Mouse (Mus musculus) neural tube, embryonic 12.5 days (tissue): ENCODE measurements around the gene Trim25. TPM values are rescaled to one million over a fixed set of nuclear protein-coding genes. Genes with fewer than 3 reads are reported as not detected.

ENCODE experiments used
- ATAC-seq: fragments of 200-750 bp; cut with Nextera tagmentation; 2 replicates; pipeline ENCODE4 v1.8.0; 2017; ENCODE audit warnings: low read depth, mild to moderate bottlenecking, moderate TSS enrichment, moderate library complexity; ENCODE audit not compliant: low FRiP score
- H3K27ac ChIP-seq: fragments of 300-500 bp; sonication (generic); 2 replicates; pipeline ENCODE4 v1.5.1; 2016
- H3K27me3 ChIP-seq: fragments of 300-500 bp; sonication (generic); replicated peaks from 2 replicates; pipeline ENCODE4 v1.6.1; 2016; ENCODE audit warnings: mild to moderate bottlenecking
- H3K36me3 ChIP-seq: fragments of 300-500 bp; sonication (generic); 2 replicates; pipeline ENCODE4 v1.6.1; 2016; ENCODE audit warnings: mild to moderate bottlenecking
- H3K4me1 ChIP-seq: fragments of 300-500 bp; sonication (generic); 2 replicates; pipeline ENCODE4 v1.6.1; 2016
- H3K4me2 ChIP-seq: fragments of 300-500 bp; sonication (generic); replicated peaks from 2 replicates; pipeline ENCODE4 v1.6.1; 2016; ENCODE audit warnings: mild to moderate bottlenecking
- H3K4me3 ChIP-seq: fragments of 300-500 bp; sonication (generic); 2 replicates; pipeline ENCODE4 v1.5.1; 2016
- H3K9ac ChIP-seq: fragments of 300-500 bp; sonication (generic); 2 replicates; pipeline ENCODE4 v1.6.1; 2016; ENCODE audit warnings: mild to moderate bottlenecking
- H3K9me3 ChIP-seq: fragments of 300-500 bp; sonication (generic); 2 replicates; pipeline ENCODE4 v1.6.1; 2016; ENCODE audit warnings: mild to moderate bottlenecking
- WGBS: fragments of 180-500 bp; shearing (Covaris S2); methylation state at CpG from one replicate; pipeline ENCODE4 v1.1.7; 2016; 5-methylcytosine and 5-hydroxymethylcytosine counted together
- polyA plus RNA-seq: library from polyadenylated mRNA; unstranded; fragments of >200 nt; fragmentation: Nextera tagmentation; extraction: Ambion mirVana; gene quantifications from 2 replicates; pipeline ENCODE4 v1.2.1, GENCODE M21; 2016

The Trim25 gene
- polyA plus RNA-seq = 4.3 and 4.6 TPM in 2 replicates

DNA sequence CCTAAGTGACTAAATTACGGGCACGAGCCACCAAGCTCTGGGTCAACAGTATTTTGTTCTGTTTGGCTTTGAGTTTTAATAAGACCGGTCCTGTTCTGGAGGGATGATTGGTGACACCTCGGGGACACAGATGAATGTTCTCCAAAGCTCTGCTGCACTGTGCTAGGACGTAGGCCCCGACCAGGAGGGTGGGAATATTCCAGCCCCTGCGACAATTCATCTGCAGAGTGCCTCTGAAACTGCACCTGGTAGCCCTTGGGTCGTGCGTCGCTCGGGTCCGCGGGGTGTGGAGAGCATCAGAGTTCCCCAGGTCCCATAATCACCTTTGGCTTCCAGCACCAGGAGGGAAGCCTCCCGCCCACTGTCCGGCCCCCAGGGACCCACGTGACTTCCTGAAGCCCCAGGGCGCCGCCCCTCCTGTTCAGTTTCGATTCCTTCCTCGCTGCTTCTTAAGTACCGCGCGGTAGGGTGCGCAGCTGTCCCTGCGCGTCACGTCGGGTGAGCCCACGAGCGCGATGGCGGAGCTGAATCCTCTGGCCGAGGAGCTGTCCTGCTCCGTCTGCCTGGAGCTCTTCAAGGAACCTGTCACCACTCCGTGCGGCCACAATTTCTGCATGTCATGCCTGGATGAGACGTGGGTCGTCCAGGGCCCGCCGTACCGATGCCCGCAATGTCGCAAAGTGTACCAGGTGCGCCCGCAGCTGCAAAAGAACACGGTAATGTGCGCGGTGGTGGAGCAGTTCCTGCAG, at the start of gene Trim25:
Gene Trim25, plus strand, starts transcription at position 403 of the 749 bp plus-strand sequence.
- Histone ChIP-seq H3K4me2 (peak within 1 kb of the TSS; percentile 61), H3K4me3 (peak within 1 kb of the TSS; percentile 37), H3K4me1 (peaks cover 8% of the 10 kb centered on the region; the same call in 1 of the 2 replicates), H3K9me3 (no peaks in the 10 kb centered on the region), H3K9ac (peak within 1 kb of the TSS; percentile 35), H3K36me3 (no peaks in the 10 kb centered on the region), H3K27me3 (peaks cover 25% of the 10 kb centered on the region), H3K27ac (no peak within 1 kb of the TSS)
- peak; percentile 50 for ATAC-seq
- 2% methylated on average over 48 of the region's 48 CpGs for WGBS

GRCm38 (mm10) chr11:88949802-88950639, 49.2 kb upstream of the Trim25 start:
- Histone ChIP-seq H3K9ac (no peak overlapping the region), H3K36me3 (peaks cover 12% of the 10 kb centered on the region; the same call in 1 of the 2 replicates), H3K27ac (no peak overlapping the region), H3K9me3 (no peaks in the 10 kb centered on the region), H3K4me1 (no peaks in the 10 kb centered on the region), H3K4me2 (no peak overlapping the region), H3K4me3 (no peak overlapping the region), H3K27me3 (no peaks in the 10 kb centered on the region)
- ATAC-seq = no peak
- 93% methylated on average over 8 of the region's 8 CpGs for WGBS

DNA sequence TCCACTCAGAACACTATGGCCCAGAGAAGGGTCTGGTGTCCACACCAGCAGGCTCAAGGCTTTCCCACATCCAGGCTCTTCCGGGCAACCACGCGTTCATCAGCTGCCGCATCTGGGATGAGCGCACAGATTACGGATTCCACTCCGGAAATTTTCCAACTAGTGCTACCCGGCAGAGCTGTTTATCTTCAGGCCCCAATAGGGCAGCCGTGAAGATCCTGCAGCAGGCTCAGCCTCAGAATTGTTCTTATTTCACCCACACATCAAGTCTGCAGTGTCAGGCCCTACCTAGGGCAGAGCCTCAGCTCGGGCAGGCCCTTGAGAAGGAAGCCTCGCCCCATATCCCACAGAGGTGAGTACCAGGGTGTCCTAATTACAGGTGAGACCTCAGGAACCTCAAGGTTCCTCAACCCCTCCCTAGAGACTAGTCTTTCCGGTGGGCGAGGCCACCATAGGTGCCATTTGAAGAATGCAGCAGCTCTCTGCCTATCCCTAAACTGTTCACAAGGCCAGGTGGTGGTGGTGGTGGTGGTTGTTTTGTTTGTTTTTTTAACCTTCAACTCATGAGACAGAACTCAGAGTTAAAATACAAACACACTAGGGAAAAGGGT, 48.4 kb upstream of the Trim25 start:
- no peaks in the 10 kb centered on the region for H3K27me3 ChIP-seq
- WGBS = 92% methylated on average over 13 of the region's 13 CpGs

GRCm38 (mm10) chr11:88951576-88951975, 47.6 kb upstream of the Trim25 start:
- H3K27ac ChIP-seq = no peak overlapping the region
- no peak overlapping the region for H3K4me3 ChIP-seq
- H3K9me3 ChIP-seq = no peaks in the 10 kb centered on the region
- H3K4me1 ChIP-seq = no peaks in the 10 kb centered on the region
- ATAC-seq = no peak
- H3K9ac ChIP-seq = no peak overlapping the region
- H3K36me3 ChIP-seq = peaks cover 4% of the 10 kb centered on the region; the same call in 1 of the 2 replicates
- 96% methylated on average over 2 of the region's 2 CpGs for WGBS
- no peak overlapping the region for H3K4me2 ChIP-seq
- H3K27me3 ChIP-seq = no peaks in the 10 kb centered on the region

More for the DNA sequence above, 48.4 kb upstream of the Trim25 start:
- Histone ChIP-seq H3K4me2 (no peak overlapping the region), H3K27ac (no peak overlapping the region), H3K36me3 (peaks cover 7% of the 10 kb centered on the region; the same call in 1 of the 2 replicates), H3K9me3 (no peaks in the 10 kb centered on the region), H3K4me3 (no peak overlapping the region), H3K4me1 (no peaks in the 10 kb centered on the region), H3K9ac (no peak overlapping the region)
- ATAC-seq = no peak

GRCm38 (mm10) chr11:88952117-88952516, 47.1 kb upstream of the Trim25 start:
- Histone ChIP-seq H3K27me3 (no peaks in the 10 kb centered on the region), H3K9ac (no peak overlapping the region), H3K27ac (no peak overlapping the region), H3K4me3 (no peak overlapping the region), H3K9me3 (no peaks in the 10 kb centered on the region), H3K36me3 (no peaks in the 10 kb centered on the region; the same call in 1 of the 2 replicates), H3K4me2 (no peak overlapping the region), H3K4me1 (no peaks in the 10 kb centered on the region)
- 95% methylated on average over 5 of the region's 5 CpGs for WGBS
- ATAC-seq = no peak

GRCm38 (mm10) chr11:88953582-88953981, 45.6 kb upstream of the Trim25 start:
- WGBS = 94% methylated on average over 3 of the region's 3 CpGs
- H3K4me2 ChIP-seq = no peak overlapping the region

GRCm38 (mm10) chr11:88954803-88955202, 44.4 kb upstream of the Trim25 start:
- Histone ChIP-seq H3K4me3 (peak overlapping the region; percentile 41), H3K27ac (no peak overlapping the region), H3K4me1 (no peaks in the 10 kb centered on the region), H3K27me3 (no peaks in the 10 kb centered on the region), H3K9ac (peak overlapping the region; percentile 44; the same call in 1 of the 2 replicates), H3K9me3 (no peaks in the 10 kb centered on the region), H3K4me2 (peak overlapping the region; percentile 61), H3K36me3 (no peaks in the 10 kb centered on the region; the same call in 1 of the 2 replicates)
- 0 out of 2 replicates have a peak, but pooled peaks have one; percentile 61 for ATAC-seq
- WGBS = under 1% methylated on average over 4 of the region's 4 CpGs

More at GRCm38 (mm10) chr11:88953582-88953981, 45.6 kb upstream of the Trim25 start:
- Histone ChIP-seq H3K27ac (no peak overlapping the region), H3K9ac (no peak overlapping the region), H3K27me3 (no peaks in the 10 kb centered on the region), H3K4me3 (no peak overlapping the region), H3K36me3 (no peaks in the 10 kb centered on the region; the same call in 1 of the 2 replicates), H3K4me1 (no peaks in the 10 kb centered on the region), H3K9me3 (no peaks in the 10 kb centered on the region)
- no peak for ATAC-seq

DNA sequence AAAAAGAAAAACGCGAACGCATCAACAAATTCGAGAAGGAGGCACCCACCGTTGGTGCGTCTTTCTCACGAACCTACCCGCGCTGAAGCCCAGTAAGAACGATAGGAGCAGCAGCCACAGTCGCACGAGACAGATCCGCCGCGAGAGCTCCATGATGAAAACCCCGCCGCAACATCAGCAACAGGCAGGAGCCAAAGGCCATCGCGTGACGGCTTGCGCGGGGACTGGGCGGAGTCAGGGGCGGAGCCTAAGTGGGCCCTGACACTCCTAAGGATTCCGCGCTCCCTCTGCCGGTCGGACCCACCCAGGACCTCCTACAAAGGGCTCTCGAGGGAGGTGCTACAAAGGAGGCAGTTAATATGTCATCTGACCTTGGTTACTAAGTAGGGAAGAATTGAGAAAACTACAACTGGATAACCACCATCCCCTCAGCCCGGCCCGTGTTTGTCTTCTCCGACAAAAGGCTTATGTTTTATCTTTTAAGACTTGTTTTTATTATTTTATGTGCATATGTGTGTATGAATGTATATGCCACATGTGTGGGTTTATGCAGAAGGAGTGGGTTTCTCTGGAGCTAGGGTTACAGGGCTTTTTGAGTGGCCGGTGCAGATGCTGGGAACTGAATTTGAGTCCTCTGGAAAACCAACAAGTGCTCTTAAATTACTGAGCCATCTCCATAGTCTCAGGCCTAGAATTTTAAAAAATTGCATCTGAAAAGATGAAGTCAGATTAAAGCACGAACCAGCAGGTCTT, 43.8 kb upstream of the Trim25 start, which contains the start of gene Scpep1:
Gene Scpep1, minus strand, starts transcription at position 249 of the 753 bp plus-strand sequence.
- H3K9ac ChIP-seq = peak within 1 kb of the TSS; percentile 44; the same call in 1 of the 2 replicates
- H3K4me2 ChIP-seq = peak within 1 kb of the TSS; percentile 61
- no peak within 1 kb of the TSS for H3K27ac ChIP-seq
- WGBS = 5% methylated on average over 34 of the region's 34 CpGs
- no peaks in the 10 kb centered on the region; the same call in 1 of the 2 replicates for H3K36me3 ChIP-seq
- H3K4me1 ChIP-seq = no peaks in the 10 kb centered on the region
- no peaks in the 10 kb centered on the region for H3K27me3 ChIP-seq
- ATAC-seq = peak; percentile 95
- H3K4me3 ChIP-seq = peak within 1 kb of the TSS; percentile 41
- H3K9me3 ChIP-seq = no peaks in the 10 kb centered on the region

GRCm38 (mm10) chr11:88958851-88959250, 40.3 kb upstream of the Trim25 start:
- no peak overlapping the region for H3K9ac ChIP-seq
- WGBS = 81% methylated on average over 3 of the region's 3 CpGs
- H3K9me3 ChIP-seq = no peaks in the 10 kb centered on the region
- H3K27me3 ChIP-seq = no peaks in the 10 kb centered on the region
- ATAC-seq = no peak
- H3K4me2 ChIP-seq = no peak overlapping the region
- no peak overlapping the region for H3K4me3 ChIP-seq
- H3K4me1 ChIP-seq = no peaks in the 10 kb centered on the region
- H3K36me3 ChIP-seq = no peaks in the 10 kb centered on the region
- no peak overlapping the region for H3K27ac ChIP-seq

DNA sequence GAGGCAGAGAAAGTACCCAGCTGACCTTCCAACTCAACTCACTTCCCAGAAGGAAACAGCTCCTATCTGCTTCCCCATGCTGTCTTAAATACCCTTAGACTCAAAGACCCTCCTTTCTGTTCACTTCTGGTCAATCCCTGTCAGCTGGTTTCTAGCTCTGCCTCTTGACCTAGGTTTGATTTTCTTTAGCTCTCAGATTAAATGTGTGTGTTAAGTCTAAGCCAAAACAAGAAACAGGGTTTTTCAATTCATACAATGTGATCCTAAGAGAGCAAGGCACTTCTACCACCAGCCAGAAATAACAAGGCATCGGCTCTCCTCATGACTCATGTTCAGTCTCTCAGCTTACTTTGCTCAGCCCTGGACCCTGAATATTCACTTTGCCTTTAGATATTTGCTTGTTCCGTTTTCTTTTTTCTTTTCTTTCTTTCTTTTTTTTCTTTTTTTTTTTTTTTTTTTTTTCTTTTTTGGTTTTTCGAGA, 32.3 kb upstream of the Trim25 start, which contains the start of gene Elobl:
Gene Elobl, minus strand, starts transcription at position 51 of the 481 bp plus-strand sequence.
- Histone ChIP-seq H3K27ac (no peak within 1 kb of the TSS), H3K9me3 (no peaks in the 10 kb centered on the region), H3K4me3 (no peak within 1 kb of the TSS), H3K4me2 (no peak within 1 kb of the TSS), H3K27me3 (no peaks in the 10 kb centered on the region), H3K4me1 (no peaks in the 10 kb centered on the region), H3K36me3 (no peaks in the 10 kb centered on the region), H3K9ac (no peak within 1 kb of the TSS)
- ATAC-seq = no peak
- 98% methylated on average over 2 of the region's 3 CpGs for WGBS

GRCm38 (mm10) chr11:88970202-88970732, 28.9 kb upstream of the Trim25 start, which contains the start of gene Coil:
TSS of gene Coil (plus strand) at chr11:88970252.
- H3K9me3 ChIP-seq = no peaks in the 10 kb centered on the region
- ATAC-seq = no peak
- 0 out of 2 replicates have a peak, but pooled peaks cover 5% of the 10 kb centered on the region for H3K4me1 ChIP-seq

More at GRCm38 (mm10) chr11:88970202-88970732, 28.9 kb upstream of the Trim25 start, which contains the start of gene Coil:
- Histone ChIP-seq H3K9ac (no peak within 1 kb of the TSS), H3K27ac (no peak within 1 kb of the TSS), H3K27me3 (no peaks in the 10 kb centered on the region), H3K4me3 (no peak within 1 kb of the TSS), H3K36me3 (no peaks in the 10 kb centered on the region), H3K4me2 (no peak within 1 kb of the TSS)
- 36% methylated on average over 2 of the region's 2 CpGs for WGBS
